Mouse (Mus musculus): ENCODE measurements around the gene Vamp3.
A peak's percentile ranks its signal among the peaks of the same experiment; 100 is the strongest.

Vamp3 gene

GRCm38 (mm10) chr4:151057347-151058321, at the start of gene Vamp3:
TSS of gene Vamp3 (minus strand) at chr4:151057963.
- DNase-seq (ENCODE audit: inconsistent age in 2 of 2, low spot score in 1 of 2), result peak; percentile 99

- DNase-seq (ENCODE audit: inconsistent age in 2 of 2, low spot score in 1 of 2), result no peak
Observed at GRCm38 (mm10) chr4:151106468-151106867, 48.7 kb upstream of the Vamp3 start.

GRCm38 (mm10) chr4:151105886-151106285, 48.1 kb upstream of the Vamp3 start:
- DNase-seq (ENCODE audit: inconsistent age in 2 of 2, low spot score in 1 of 2), result no peak

GRCm38 (mm10) chr4:151104147-151104546, 46.4 kb upstream of the Vamp3 start:
- DNase-seq (ENCODE audit: inconsistent age in 2 of 2, low spot score in 1 of 2), result no peak

GRCm38 (mm10) chr4:151103646-151104045, 45.9 kb upstream of the Vamp3 start:
- no peak for DNase-seq (ENCODE audit: inconsistent age in 2 of 2, low spot score in 1 of 2)

GRCm38 (mm10) chr4:151097104-151097438, 39.3 kb upstream of the Vamp3 start:
- no peak for DNase-seq (ENCODE audit: inconsistent age in 2 of 2, low spot score in 1 of 2)

- no peak for DNase-seq (ENCODE audit: inconsistent age in 2 of 2, low spot score in 1 of 2)
Observed at GRCm38 (mm10) chr4:151096334-151097103, 38.8 kb upstream of the Vamp3 start.

- peak in 1 of 2 experiments; percentile 37 for DNase-seq (ENCODE audit: inconsistent age in 2 of 2, low spot score in 1 of 2)
Observed at GRCm38 (mm10) chr4:151095207-151095606, 37.4 kb upstream of the Vamp3 start.

- no peak for DNase-seq (ENCODE audit: inconsistent age in 2 of 2, low spot score in 1 of 2)
Observed at GRCm38 (mm10) chr4:151089270-151089669, 31.5 kb upstream of the Vamp3 start, which contains the start of gene Gm13090. TSS of gene Gm13090 (plus strand) at chr4:151089570.

- no peak for DNase-seq (ENCODE audit: inconsistent age in 2 of 2, low spot score in 1 of 2)
Observed at GRCm38 (mm10) chr4:151088819-151089218, 31.1 kb upstream of the Vamp3 start.

- DNase-seq (ENCODE audit: inconsistent age in 2 of 2, low spot score in 1 of 2), result no peak
Observed at GRCm38 (mm10) chr4:151087358-151087757, 29.6 kb upstream of the Vamp3 start.

GRCm38 (mm10) chr4:151083027-151083426, 25.3 kb upstream of the Vamp3 start:
- no peak for DNase-seq (ENCODE audit: inconsistent age in 2 of 2, low spot score in 1 of 2)

- DNase-seq (ENCODE audit: inconsistent age in 2 of 2, low spot score in 1 of 2), result no peak
Observed at GRCm38 (mm10) chr4:151081977-151082376, 24.2 kb upstream of the Vamp3 start.

- no peak for DNase-seq (ENCODE audit: inconsistent age in 2 of 2, low spot score in 1 of 2)
Observed at GRCm38 (mm10) chr4:151081355-151081754, 23.6 kb upstream of the Vamp3 start.

- no peak for DNase-seq (ENCODE audit: inconsistent age in 2 of 2, low spot score in 1 of 2)
Observed at GRCm38 (mm10) chr4:151074817-151075216, 17.1 kb upstream of the Vamp3 start.

- DNase-seq (ENCODE audit: inconsistent age in 2 of 2, low spot score in 1 of 2), result peak; percentile 70 to 93
Observed at GRCm38 (mm10) chr4:151073108-151073744, 15.5 kb upstream of the Vamp3 start.

GRCm38 (mm10) chr4:151070962-151071361, 13.2 kb upstream of the Vamp3 start:
- no peak for DNase-seq (ENCODE audit: inconsistent age in 2 of 2, low spot score in 1 of 2)

- no peak for DNase-seq (ENCODE audit: inconsistent age in 2 of 2, low spot score in 1 of 2)
Observed at GRCm38 (mm10) chr4:151068751-151069150, 11.0 kb upstream of the Vamp3 start.

- DNase-seq (ENCODE audit: inconsistent age in 2 of 2, low spot score in 1 of 2), result no peak
Observed at GRCm38 (mm10) chr4:151059566-151059965, 1.8 kb upstream of the Vamp3 start.

- peak in 1 of 2 experiments; percentile 59 for DNase-seq (ENCODE audit: inconsistent age in 2 of 2, low spot score in 1 of 2)
Observed at GRCm38 (mm10) chr4:151058634-151059033, 871 bp upstream of the Vamp3 start.

GRCm38 (mm10) chr4:151051162-151051561, 6.6 kb downstream of the Vamp3 start:
- DNase-seq (ENCODE audit: inconsistent age in 2 of 2, low spot score in 1 of 2), result peak in 1 of 2 experiments; percentile 19
